Mouse (Mus musculus) cortical plate, adult 2 months (tissue): ENCODE data around the gene Hoxa6. TPM values are rescaled to one million over a fixed set of nuclear protein-coding genes. Genes with fewer than 3 reads are reported as not detected.

Experiments
- H3K27ac ChIP-seq: fragments of 200-500 bp; 2 replicates; pipeline ENCODE4 v1.5.1; 2012; ENCODE audit warnings: low read length, control low read depth, inconsistent platforms; ENCODE audit not compliant: insufficient read depth
- H3K4me1 ChIP-seq: fragments of 200-500 bp; 2 replicates; pipeline ENCODE4 v1.6.1; 2011; ENCODE audit warnings: low read length; ENCODE audit not compliant: control insufficient read depth, insufficient read depth
- H3K4me3 ChIP-seq: fragments of 200-500 bp; 2 replicates; pipeline ENCODE4 v1.5.1; 2011; ENCODE audit warnings: mild to moderate bottlenecking, low read length, control low read depth; ENCODE audit not compliant: insufficient read depth
- CTCF ChIP-seq: fragments of 200-500 bp; IDR thresholded peaks from 2 replicates; pipeline ENCODE4 v1.5.1; 2011; ENCODE audit warnings: mild to moderate bottlenecking, control low read depth, low read length; ENCODE audit not compliant: insufficient read depth; ENCODE audit errors: extremely low read depth
- POLR2A ChIP-seq: fragments of 200-500 bp; IDR thresholded peaks from 2 replicates; pipeline ENCODE4 v1.6.1; 2011; ENCODE audit warnings: mild to moderate bottlenecking, low read length, control low read depth; ENCODE audit not compliant: insufficient read depth; ENCODE audit errors: extremely low read depth
- polyA plus RNA-seq: library from polyadenylated mRNA; depleted of rRNA; stranded (reverse); fragments of >200 nt; gene quantifications from 2 replicates; pipeline ENCODE4 v1.2.3, GENCODE M21; 2012

Hoxa6 gene
- polyA plus RNA-seq, 1 experiment = not detected

- H3K27ac ChIP-seq = no peak overlapping the region
- H3K4me1 ChIP-seq = no peaks in the 10 kb centered on the region
- no peak overlapping the region for H3K4me3 ChIP-seq
- TF ChIP-seq CTCF = no peak
- no peak for TF ChIP-seq POLR2A
Measured at GRCm38 (mm10) chr6:52202362-52203120, 6.0 kb downstream of the Hoxa6 start.

DNA sequence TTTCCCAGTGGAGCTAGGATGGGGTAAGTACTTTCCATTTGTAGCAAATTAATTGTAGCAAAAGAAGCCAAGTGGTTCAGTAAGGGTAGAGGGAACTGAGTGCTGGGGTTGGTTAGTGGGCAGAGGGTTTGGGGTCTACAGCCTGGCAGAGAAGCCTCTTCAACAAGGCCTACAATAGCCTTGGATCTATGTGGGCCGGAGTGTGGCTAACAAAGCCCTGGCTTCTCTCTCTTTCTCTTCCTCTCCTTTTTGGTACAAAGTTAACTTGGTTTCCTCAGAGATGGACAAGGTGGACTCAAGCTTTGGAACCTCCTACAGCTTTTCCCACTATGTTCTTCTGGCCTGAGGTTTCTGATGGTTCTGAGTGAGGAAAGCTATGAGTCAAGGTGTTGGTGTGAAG lies 7.3 kb downstream of the Hoxa6 start:
- no peak overlapping the region for H3K27ac ChIP-seq
- no peak for TF ChIP-seq POLR2A
- no peak for TF ChIP-seq CTCF

GRCm38 (mm10) chr6:52200751-52201250 lies 7.7 kb downstream of the Hoxa6 start:
- no peak overlapping the region for H3K4me3 ChIP-seq

More for the DNA sequence above, 7.3 kb downstream of the Hoxa6 start:
- Histone ChIP-seq H3K4me1 (no peaks in the 10 kb centered on the region), H3K4me3 (no peak overlapping the region)

GRCm38 (mm10) chr6:52200073-52200750 lies 8.3 kb downstream of the Hoxa6 start:
- Histone ChIP-seq H3K4me1 (no peaks in the 10 kb centered on the region), H3K27ac (no peak overlapping the region), H3K4me3 (no peak overlapping the region)
- TF ChIP-seq CTCF (no peak), POLR2A (no peak)

More at GRCm38 (mm10) chr6:52200751-52201250, 7.7 kb downstream of the Hoxa6 start:
- no peak for TF ChIP-seq CTCF
- H3K27ac ChIP-seq = no peak overlapping the region
- H3K4me1 ChIP-seq = no peaks in the 10 kb centered on the region

- H3K4me3 ChIP-seq = no peak overlapping the region
- H3K27ac ChIP-seq = no peak overlapping the region
- peak; percentile 46; the same call in 1 of the 2 replicates for TF ChIP-seq CTCF
- TF ChIP-seq POLR2A = no peak
- no peaks in the 10 kb centered on the region for H3K4me1 ChIP-seq
Measured at GRCm38 (mm10) chr6:52197271-52197670, 11.3 kb downstream of the Hoxa6 start.

- no peak overlapping the region for H3K4me3 ChIP-seq
- H3K27ac ChIP-seq = no peak overlapping the region
- no peaks in the 10 kb centered on the region for H3K4me1 ChIP-seq
- no peak for TF ChIP-seq CTCF
- TF ChIP-seq POLR2A = no peak
Measured at GRCm38 (mm10) chr6:52196811-52197210, 11.7 kb downstream of the Hoxa6 start.

- Histone ChIP-seq H3K4me1 (no peaks in the 10 kb centered on the region), H3K27ac (no peak overlapping the region), H3K4me3 (no peak overlapping the region)
- no peak for TF ChIP-seq CTCF
- TF ChIP-seq POLR2A = no peak
Measured at GRCm38 (mm10) chr6:52194690-52195089, 13.8 kb downstream of the Hoxa6 start.

DNA sequence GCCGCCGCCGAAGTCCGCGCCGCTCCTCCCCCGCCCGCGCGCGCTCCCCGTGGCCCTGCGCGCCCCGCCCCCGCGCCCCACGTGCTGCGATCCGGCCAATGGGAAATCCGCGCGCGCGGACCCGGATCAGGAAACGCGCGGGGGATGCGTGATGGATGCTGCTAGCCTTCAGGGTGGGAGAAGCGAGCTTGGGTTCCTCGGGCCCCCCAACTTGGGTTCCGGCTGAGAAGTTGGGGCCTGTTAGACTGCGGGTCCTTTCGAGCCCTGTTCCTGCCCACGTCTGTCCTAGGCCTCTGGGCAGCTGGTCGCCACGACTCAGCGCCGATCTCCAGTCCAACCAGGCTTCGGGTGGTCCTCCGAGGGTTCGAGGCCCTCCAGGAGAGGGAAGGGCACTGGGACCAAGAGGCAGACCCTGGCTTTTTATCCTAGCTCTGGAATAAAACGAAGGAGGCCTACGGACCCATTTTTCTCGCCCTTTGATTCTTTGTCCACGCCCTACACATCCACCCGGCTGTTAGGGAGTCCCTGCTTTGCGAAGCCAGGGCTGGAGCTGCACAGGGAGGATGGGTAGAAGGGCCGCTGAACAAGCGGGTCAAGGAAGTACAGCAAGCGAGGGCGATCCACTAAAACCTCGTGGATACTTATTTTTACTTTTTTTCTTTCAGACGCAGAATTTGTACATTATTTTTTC lies 16.5 kb downstream of the Hoxa6 start:
- TF ChIP-seq POLR2A (no peak), CTCF (no peak)
- no peak overlapping the region for H3K27ac ChIP-seq
- no peak overlapping the region for H3K4me3 ChIP-seq
- H3K4me1 ChIP-seq = no peaks in the 10 kb centered on the region
